Mouse (Mus musculus): Measurements from ENCODE around the gene Lrrc27. TPM values are rescaled to one million over a fixed set of nuclear protein-coding genes. Genes with fewer than 3 reads are reported as not detected.
A peak's percentile ranks its signal among the peaks of the same experiment; 100 is the strongest.

Lrrc27 gene
- polyA plus RNA-seq, 1 experiment = 8.3 TPM

GRCm38 (mm10) chr7:139188634-139189207, 24.1 kb upstream of the Lrrc27 start:
- DNase-seq (ENCODE audit: low read depth) = peak; percentile 57

GRCm38 (mm10) chr7:139190616-139191015, 22.2 kb upstream of the Lrrc27 start:
- TF ChIP-seq POLR2A (IDR thresholded peaks at IDR 0.05; ENCODE audit: borderline replicate concordance, extremely low read depth, insufficient read depth, insufficient read length, poor library complexity, severe bottlenecking) (no peak), CTCF (IDR thresholded peaks at IDR 0.05; ENCODE audit: borderline replicate concordance, extremely low read depth, insufficient read depth, insufficient read length) (no peak)
- DNase-seq (ENCODE audit: low read depth) = no peak

More at GRCm38 (mm10) chr7:139188634-139189207, 24.1 kb upstream of the Lrrc27 start:
- TF ChIP-seq POLR2A (IDR thresholded peaks at IDR 0.05; ENCODE audit: borderline replicate concordance, extremely low read depth, insufficient read depth, insufficient read length, poor library complexity, severe bottlenecking) (no peak), CTCF (IDR thresholded peaks at IDR 0.05; ENCODE audit: borderline replicate concordance, extremely low read depth, insufficient read depth, insufficient read length) (peak; percentile 31; the same call in 1 of the 2 replicates)

GRCm38 (mm10) chr7:139191619-139192018, 21.2 kb upstream of the Lrrc27 start:
- no peak for DNase-seq (ENCODE audit: low read depth)
- no peak; the same call in 1 of the 2 replicates for TF ChIP-seq CTCF (IDR thresholded peaks at IDR 0.05; ENCODE audit: borderline replicate concordance, extremely low read depth, insufficient read depth, insufficient read length)
- no peak for TF ChIP-seq POLR2A (IDR thresholded peaks at IDR 0.05; ENCODE audit: borderline replicate concordance, extremely low read depth, insufficient read depth, insufficient read length, poor library complexity, severe bottlenecking)

GRCm38 (mm10) chr7:139197022-139197421, 15.8 kb upstream of the Lrrc27 start:
- no peak for TF ChIP-seq POLR2A (IDR thresholded peaks at IDR 0.05; ENCODE audit: borderline replicate concordance, extremely low read depth, insufficient read depth, insufficient read length, poor library complexity, severe bottlenecking)
- TF ChIP-seq CTCF (IDR thresholded peaks at IDR 0.05; ENCODE audit: borderline replicate concordance, extremely low read depth, insufficient read depth, insufficient read length) = no peak
- no peak for DNase-seq (ENCODE audit: low read depth)

- TF ChIP-seq POLR2A (IDR thresholded peaks at IDR 0.05; ENCODE audit: borderline replicate concordance, extremely low read depth, insufficient read depth, insufficient read length, poor library complexity, severe bottlenecking) = no peak
- peak; percentile 84 for TF ChIP-seq CTCF (IDR thresholded peaks at IDR 0.05; ENCODE audit: borderline replicate concordance, extremely low read depth, insufficient read depth, insufficient read length)
- peak; percentile 91 for DNase-seq (ENCODE audit: low read depth)
Measured at GRCm38 (mm10) chr7:139200108-139200507, 12.7 kb upstream of the Lrrc27 start.

- no peak for TF ChIP-seq POLR2A (IDR thresholded peaks at IDR 0.05; ENCODE audit: borderline replicate concordance, extremely low read depth, insufficient read depth, insufficient read length, poor library complexity, severe bottlenecking)
- TF ChIP-seq CTCF (IDR thresholded peaks at IDR 0.05; ENCODE audit: borderline replicate concordance, extremely low read depth, insufficient read depth, insufficient read length) = no peak
- DNase-seq (ENCODE audit: low read depth) = no peak
Measured at GRCm38 (mm10) chr7:139201209-139201608, 11.6 kb upstream of the Lrrc27 start.

- TF ChIP-seq POLR2A (IDR thresholded peaks at IDR 0.05; ENCODE audit: borderline replicate concordance, extremely low read depth, insufficient read depth, insufficient read length, poor library complexity, severe bottlenecking) = no peak
- peak; percentile 91 for TF ChIP-seq CTCF (IDR thresholded peaks at IDR 0.05; ENCODE audit: borderline replicate concordance, extremely low read depth, insufficient read depth, insufficient read length)
- peak; percentile 88 for DNase-seq (ENCODE audit: low read depth)
Measured at GRCm38 (mm10) chr7:139208023-139208772, 4.6 kb upstream of the Lrrc27 start.

GRCm38 (mm10) chr7:139208773-139209095, 4.1 kb upstream of the Lrrc27 start:
- no peak for DNase-seq (ENCODE audit: low read depth)
- TF ChIP-seq POLR2A (IDR thresholded peaks at IDR 0.05; ENCODE audit: borderline replicate concordance, extremely low read depth, insufficient read depth, insufficient read length, poor library complexity, severe bottlenecking) (no peak), CTCF (IDR thresholded peaks at IDR 0.05; ENCODE audit: borderline replicate concordance, extremely low read depth, insufficient read depth, insufficient read length) (no peak)

- TF ChIP-seq CTCF (IDR thresholded peaks at IDR 0.05; ENCODE audit: borderline replicate concordance, extremely low read depth, insufficient read depth, insufficient read length) = no peak
- no peak for TF ChIP-seq POLR2A (IDR thresholded peaks at IDR 0.05; ENCODE audit: borderline replicate concordance, extremely low read depth, insufficient read depth, insufficient read length, poor library complexity, severe bottlenecking)
- no peak for DNase-seq (ENCODE audit: low read depth)
Measured at GRCm38 (mm10) chr7:139211761-139212160, 1.0 kb upstream of the Lrrc27 start.

GRCm38 (mm10) chr7:139213751-139214150, 963 bp downstream of the Lrrc27 start:
- DNase-seq (ENCODE audit: low read depth) = no peak
- TF ChIP-seq CTCF (IDR thresholded peaks at IDR 0.05; ENCODE audit: borderline replicate concordance, extremely low read depth, insufficient read depth, insufficient read length) (no peak), POLR2A (IDR thresholded peaks at IDR 0.05; ENCODE audit: borderline replicate concordance, extremely low read depth, insufficient read depth, insufficient read length, poor library complexity, severe bottlenecking) (no peak)

- TF ChIP-seq POLR2A (IDR thresholded peaks at IDR 0.05; ENCODE audit: borderline replicate concordance, extremely low read depth, insufficient read depth, insufficient read length, poor library complexity, severe bottlenecking) (no peak), CTCF (IDR thresholded peaks at IDR 0.05; ENCODE audit: borderline replicate concordance, extremely low read depth, insufficient read depth, insufficient read length) (no peak)
- DNase-seq (ENCODE audit: low read depth) = no peak
Measured at GRCm38 (mm10) chr7:139214160-139214559, 1.4 kb downstream of the Lrrc27 start.
